Mouse (Mus musculus) embryonic facial prominence, embryonic 11.5 days (tissue): ENCODE data around the gene Polr1d. TPM values are rescaled to one million over a fixed set of nuclear protein-coding genes. Genes with fewer than 3 reads are reported as not detected.

Experiments used
- ATAC-seq: fragments of 200-750 bp; cut with Nextera tagmentation; replicated peaks from 2 replicates; pipeline ENCODE4 v1.8.0; 2017; ENCODE audit warnings: low read depth; ENCODE audit not compliant: insufficient number of reproducible peaks, low FRiP score, low TSS enrichment
- DNase-seq: peaks from one replicate; pipeline ENCODE4 v3.0.0-alpha.2; 2015; ENCODE audit warnings: low spot score
- H3K27ac ChIP-seq: fragments of 300-500 bp; sonication (generic); replicated peaks from 2 replicates; pipeline ENCODE4 v1.5.1; 2014; ENCODE audit warnings: mild to moderate bottlenecking, low read depth, low read length, control low read depth
- H3K27me3 ChIP-seq: fragments of 300-500 bp; sonication (generic); 2 replicates; pipeline ENCODE4 v1.6.1; 2014; ENCODE audit warnings: mild to moderate bottlenecking, low read length, moderate library complexity, mixed read lengths; ENCODE audit not compliant: control insufficient read depth, insufficient read depth
- H3K36me3 ChIP-seq: fragments of 300-500 bp; sonication (generic); replicated peaks from 2 replicates; pipeline ENCODE4 v1.6.1; 2014; ENCODE audit warnings: low read depth, mild to moderate bottlenecking, low read length, moderate library complexity, mixed read lengths; ENCODE audit not compliant: control insufficient read depth, insufficient read depth
- H3K4me1 ChIP-seq: fragments of 300-500 bp; sonication (generic); 2 replicates; pipeline ENCODE4 v1.6.1; 2014; ENCODE audit warnings: low read length, mixed read lengths; ENCODE audit not compliant: control insufficient read depth, insufficient read depth
- H3K4me2 ChIP-seq: fragments of 300-500 bp; sonication (generic); 2 replicates; pipeline ENCODE4 v1.6.1; 2014; ENCODE audit warnings: low read depth, mild to moderate bottlenecking, control low read depth, low read length, moderate library complexity
- H3K4me3 ChIP-seq: fragments of 300-500 bp; sonication (generic); 2 replicates; pipeline ENCODE4 v1.5.1; 2014; ENCODE audit warnings: low read depth, low read length, control low read depth
- H3K9ac ChIP-seq: fragments of 300-500 bp; sonication (generic); replicated peaks from 2 replicates; pipeline ENCODE4 v1.6.1; 2014; ENCODE audit warnings: mild to moderate bottlenecking, control low read depth, low read length
- H3K9me3 ChIP-seq: fragments of 300-500 bp; sonication (generic); replicated peaks from 2 replicates; pipeline ENCODE4 v1.6.1; 2016; ENCODE audit warnings: mild to moderate bottlenecking, low read length, inconsistent platforms, mixed read lengths; ENCODE audit not compliant: control insufficient read depth
- WGBS: fragments of 180-500 bp; shearing (Covaris S2); extraction: QIAGEN DNeasy Blood & Tissue Kit; methylation state at CpG from one replicate; pipeline ENCODE4 v1.1.7; 2014; 5-methylcytosine and 5-hydroxymethylcytosine counted together
- polyA plus RNA-seq: library from polyadenylated mRNA; unstranded; fragments of >200 nt; fragmentation: Nextera tagmentation; extraction: Ambion mirVana; gene quantifications from 2 replicates; pipeline ENCODE4 v1.2.1, GENCODE M21; 2014

Polr1d gene
- polyA plus RNA-seq, 1 experiment from 2014 or later: 124 TPM

DNA sequence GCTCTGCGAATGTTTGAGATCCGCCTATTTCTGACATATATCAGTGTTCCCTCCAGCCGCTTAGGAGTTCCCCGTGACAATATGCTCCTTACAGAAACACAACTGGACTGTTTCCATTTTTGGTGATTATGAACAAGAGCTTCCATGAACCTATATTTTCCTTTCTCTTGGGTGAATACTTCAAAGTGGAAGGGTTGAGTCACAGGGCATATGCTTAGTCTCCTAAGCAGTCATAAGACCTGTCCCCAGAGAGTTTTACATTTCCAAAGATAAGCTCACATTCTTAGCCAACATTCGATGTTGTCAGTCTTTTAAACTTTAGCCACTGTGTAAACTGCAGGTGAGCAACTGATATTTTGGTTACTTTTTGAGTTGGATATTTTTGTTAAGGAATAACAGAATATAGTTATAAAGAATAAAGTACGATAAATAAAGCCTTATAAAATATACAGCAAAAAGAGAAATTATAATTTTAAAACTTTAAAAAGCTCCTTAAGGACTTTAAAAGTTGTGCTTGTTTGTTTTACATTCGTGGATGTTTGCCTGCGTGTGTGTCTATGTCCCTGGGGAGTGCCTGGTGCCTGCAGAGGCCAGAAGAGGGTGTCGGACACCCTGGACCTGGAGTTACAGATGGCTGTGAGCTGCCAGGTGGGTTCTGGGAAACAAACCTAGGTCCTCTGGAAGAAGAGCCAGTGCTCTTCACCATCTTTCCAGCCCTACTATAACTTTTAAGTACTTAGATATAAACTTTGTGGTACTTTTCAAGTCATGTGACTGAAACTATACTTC, 19.0 kb upstream of the Polr1d start:
- H3K27me3 ChIP-seq: no peaks in the 10 kb centered on the region
- no peaks in the 10 kb centered on the region for H3K36me3 ChIP-seq
- ATAC-seq (no peak), DNase-seq (no peak)
- H3K4me3 ChIP-seq: no peak overlapping the region
- no peak overlapping the region for H3K27ac ChIP-seq
- no peaks in the 10 kb centered on the region for H3K9me3 ChIP-seq
- 80% methylated on average over 9 of the region's 9 CpGs for WGBS
- no peak overlapping the region for H3K9ac ChIP-seq
- H3K4me1 ChIP-seq: no peaks in the 10 kb centered on the region; the same call in 1 of the 2 replicates
- no peak overlapping the region for H3K4me2 ChIP-seq

DNA sequence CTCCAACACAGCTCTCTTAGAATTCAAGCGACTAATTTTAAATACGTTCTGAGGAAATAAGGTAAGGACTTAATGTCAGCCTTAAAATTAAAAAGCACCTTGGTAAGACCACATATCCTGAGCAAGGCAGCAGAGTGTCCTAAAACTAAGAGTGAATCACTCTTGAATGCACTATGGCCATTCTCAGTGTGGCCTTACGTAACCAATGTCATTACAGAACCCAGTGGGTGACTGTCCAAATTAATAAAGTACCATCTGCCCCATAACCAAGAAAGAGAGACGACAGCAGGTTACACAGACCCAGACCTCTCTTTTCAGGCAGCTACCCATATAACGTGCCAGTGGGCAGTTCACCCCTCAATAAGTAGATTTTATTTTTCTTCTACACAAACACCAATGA, 18.2 kb upstream of the Polr1d start:
- 85% methylated on average over 5 of the region's 5 CpGs for WGBS
- no peak overlapping the region for H3K27ac ChIP-seq
- ATAC-seq: no peak
- no peak for DNase-seq
- no peak overlapping the region for H3K9ac ChIP-seq
- no peaks in the 10 kb centered on the region; the same call in 1 of the 2 replicates for H3K4me1 ChIP-seq
- no peaks in the 10 kb centered on the region for H3K36me3 ChIP-seq
- no peak overlapping the region for H3K4me2 ChIP-seq
- no peak overlapping the region for H3K4me3 ChIP-seq
- H3K27me3 ChIP-seq: no peaks in the 10 kb centered on the region
- H3K9me3 ChIP-seq: no peaks in the 10 kb centered on the region

DNA sequence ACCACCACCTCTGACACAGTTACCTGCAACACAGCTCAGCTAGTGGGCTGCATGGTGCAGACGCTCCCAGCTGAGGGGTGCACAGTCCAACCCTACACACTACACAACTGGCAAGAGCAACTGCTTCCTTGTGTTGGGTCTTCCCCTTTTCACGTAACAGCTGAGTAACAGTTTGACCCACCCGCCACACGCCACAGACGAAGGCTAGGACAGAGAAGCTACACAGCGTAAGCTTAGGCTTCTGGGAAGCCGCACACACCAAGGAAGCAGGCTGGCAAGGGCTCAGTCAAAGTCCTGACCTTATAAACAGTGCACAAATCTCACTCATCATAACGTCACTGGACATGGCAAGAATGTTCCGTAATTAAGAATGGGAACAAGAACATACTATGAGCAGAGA, 17.5 kb upstream of the Polr1d start:
- WGBS: 90% methylated on average over 9 of the region's 9 CpGs
- Histone ChIP-seq H3K4me2 (no peak overlapping the region), H3K4me3 (no peak overlapping the region), H3K36me3 (no peaks in the 10 kb centered on the region), H3K9ac (no peak overlapping the region), H3K9me3 (no peaks in the 10 kb centered on the region), H3K27ac (no peak overlapping the region), H3K27me3 (no peaks in the 10 kb centered on the region), H3K4me1 (no peaks in the 10 kb centered on the region; the same call in 1 of the 2 replicates)
- DNase-seq: no peak
- ATAC-seq: no peak

DNA sequence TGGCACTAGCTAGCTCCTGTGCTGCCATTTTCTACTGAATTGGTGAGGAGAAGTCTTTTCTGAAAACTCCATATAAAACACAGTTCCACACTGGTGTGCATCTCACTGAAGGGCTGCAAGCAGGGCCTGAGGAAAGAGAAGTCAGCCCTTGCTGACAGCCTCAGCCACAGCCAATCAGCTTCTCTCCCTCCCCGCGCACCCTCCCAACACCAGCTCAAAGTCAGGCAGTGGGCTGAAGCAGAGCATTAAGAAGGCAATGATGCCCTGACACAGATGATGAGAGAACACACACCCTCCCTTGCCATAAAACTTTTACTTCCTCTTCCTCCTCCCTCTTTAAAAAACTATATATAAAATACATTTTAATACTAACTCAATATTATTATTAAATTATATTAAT, 16.8 kb upstream of the Polr1d start:
- H3K4me3 ChIP-seq: no peak overlapping the region
- WGBS: 71% methylated on average over 2 of the region's 2 CpGs
- no peak overlapping the region for H3K4me2 ChIP-seq
- no peaks in the 10 kb centered on the region for H3K9me3 ChIP-seq
- ATAC-seq (no peak), DNase-seq (no peak)
- no peaks in the 10 kb centered on the region for H3K36me3 ChIP-seq
- no peak overlapping the region for H3K27ac ChIP-seq
- H3K4me1 ChIP-seq: no peaks in the 10 kb centered on the region
- no peaks in the 10 kb centered on the region for H3K27me3 ChIP-seq
- no peak overlapping the region for H3K9ac ChIP-seq

DNA sequence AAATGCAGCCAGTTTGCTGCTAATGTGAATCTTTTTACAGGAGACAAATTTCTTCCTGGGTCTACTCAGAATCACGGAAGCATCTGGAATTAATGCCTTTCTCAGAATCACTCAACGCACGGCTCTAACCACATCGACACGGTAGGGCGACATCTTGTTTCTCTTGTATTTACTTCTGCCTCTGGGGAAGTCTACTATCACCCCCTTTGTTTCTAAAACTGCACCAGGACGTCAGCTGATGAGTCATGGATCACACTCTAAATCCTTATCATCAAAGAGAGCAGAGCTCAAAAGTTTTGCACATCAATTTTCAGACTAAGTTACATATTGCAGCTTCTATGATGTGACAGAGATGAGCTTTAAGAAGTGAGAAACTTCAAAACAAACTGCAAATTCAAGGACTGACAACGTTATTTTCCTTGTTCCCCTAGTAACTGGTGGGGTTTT, 13.6 kb upstream of the Polr1d start:
- DNase-seq (no peak), ATAC-seq (no peak)
- H3K27me3 ChIP-seq: no peaks in the 10 kb centered on the region
- WGBS: 68% methylated on average over 8 of the region's 8 CpGs
- H3K27ac ChIP-seq: no peak overlapping the region
- H3K4me3 ChIP-seq: no peak overlapping the region
- no peak overlapping the region for H3K4me2 ChIP-seq
- H3K9ac ChIP-seq: no peak overlapping the region
- H3K4me1 ChIP-seq: no peaks in the 10 kb centered on the region
- no peaks in the 10 kb centered on the region for H3K36me3 ChIP-seq
- no peaks in the 10 kb centered on the region for H3K9me3 ChIP-seq

DNA sequence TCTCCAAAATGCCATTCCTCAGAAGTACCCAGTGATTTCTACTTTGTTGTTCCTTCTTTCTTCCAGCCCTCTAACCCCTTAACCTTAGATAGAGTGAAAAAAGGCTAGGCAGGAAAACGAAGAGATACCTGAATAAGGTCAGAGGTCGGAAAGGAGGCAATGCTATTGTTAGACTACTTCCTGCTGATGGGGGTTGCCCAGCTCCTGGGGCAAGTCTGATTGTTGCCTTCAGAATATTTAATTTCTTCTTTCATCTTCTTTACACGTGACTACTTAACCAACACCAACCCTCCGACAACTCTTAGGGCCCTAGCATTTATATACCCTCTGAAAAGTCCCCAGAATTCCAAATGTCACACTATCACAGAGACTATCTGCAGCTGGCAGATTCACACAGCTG, 10.7 kb upstream of the Polr1d start:
- Histone ChIP-seq H3K36me3 (no peaks in the 10 kb centered on the region), H3K27me3 (no peaks in the 10 kb centered on the region), H3K9ac (no peak overlapping the region), H3K4me1 (no peaks in the 10 kb centered on the region), H3K9me3 (no peaks in the 10 kb centered on the region), H3K4me2 (no peak overlapping the region), H3K4me3 (no peak overlapping the region), H3K27ac (no peak overlapping the region)
- WGBS: 48% methylated on average over 4 of the region's 4 CpGs
- no peak for DNase-seq
- no peak for ATAC-seq

DNA sequence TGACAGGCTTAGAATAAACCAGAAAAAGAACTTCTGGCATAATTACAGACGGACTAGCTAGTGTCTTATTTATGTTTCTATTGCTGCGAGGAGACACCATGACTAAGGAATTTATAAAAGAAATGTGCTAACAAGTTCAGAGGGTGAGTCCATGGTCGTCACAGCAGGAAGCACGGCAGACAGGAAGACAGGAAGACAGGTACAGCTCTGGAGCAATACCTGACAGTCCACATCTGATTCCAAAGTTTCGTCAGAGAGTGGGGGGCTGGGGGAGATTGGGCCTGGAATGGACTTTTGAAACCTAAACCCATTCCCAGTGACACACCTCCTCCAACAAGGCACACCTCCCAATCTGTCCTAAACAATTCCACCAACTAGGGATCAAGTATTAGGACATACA, 9.9 kb upstream of the Polr1d start:
- DNase-seq (no peak), ATAC-seq (no peak)
- H3K27ac ChIP-seq: no peak overlapping the region
- H3K4me3 ChIP-seq: no peak overlapping the region
- H3K9ac ChIP-seq: no peak overlapping the region
- 80% methylated on average over 5 of the region's 5 CpGs for WGBS
- no peaks in the 10 kb centered on the region for H3K36me3 ChIP-seq
- H3K27me3 ChIP-seq: no peaks in the 10 kb centered on the region
- H3K4me1 ChIP-seq: no peaks in the 10 kb centered on the region
- no peaks in the 10 kb centered on the region for H3K9me3 ChIP-seq
- no peak overlapping the region for H3K4me2 ChIP-seq

DNA sequence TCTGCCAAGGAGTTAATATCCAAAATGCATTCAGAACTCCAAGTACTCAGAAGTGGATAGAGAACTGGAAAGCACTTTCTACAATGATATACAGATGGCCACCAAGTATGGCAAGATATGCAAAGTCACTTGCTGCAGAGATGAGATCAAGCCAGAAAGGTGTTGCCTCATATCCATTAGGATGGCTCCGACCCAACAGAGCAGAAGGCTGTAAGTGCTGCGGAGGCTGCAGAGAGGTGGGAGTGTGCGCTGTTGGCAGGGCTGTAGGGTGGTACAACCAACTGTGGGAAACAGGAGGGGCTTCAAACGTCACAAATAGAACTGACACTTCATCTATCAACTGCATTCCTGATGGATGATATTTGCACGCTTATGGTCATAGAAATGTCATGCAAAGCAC, 8.0 kb upstream of the Polr1d start:
- no peak for DNase-seq
- H3K9me3 ChIP-seq: no peaks in the 10 kb centered on the region
- H3K36me3 ChIP-seq: no peaks in the 10 kb centered on the region
- WGBS: 83% methylated on average over 5 of the region's 5 CpGs
- no peak overlapping the region for H3K9ac ChIP-seq
- ATAC-seq: no peak
- no peak overlapping the region for H3K27ac ChIP-seq
- no peaks in the 10 kb centered on the region for H3K27me3 ChIP-seq
- no peak overlapping the region for H3K4me3 ChIP-seq
- H3K4me1 ChIP-seq: no peaks in the 10 kb centered on the region
- no peak overlapping the region for H3K4me2 ChIP-seq
